Mouse (Mus musculus) midbrain, embryonic 14.5 days (tissue): ENCODE data around the gene Rprd1b. TPM values are rescaled to one million over a fixed set of nuclear protein-coding genes. Genes with fewer than 3 reads are reported as not detected.

Experiments
- ATAC-seq: fragments of 200-750 bp; cut with Nextera tagmentation; 2 replicates; pipeline ENCODE4 v1.8.0; 2017; ENCODE audit warnings: moderate number of reproducible peaks, moderate library complexity; ENCODE audit not compliant: low FRiP score, low TSS enrichment
- DNase-seq: peaks from one replicate; pipeline ENCODE4 v3.0.0-alpha.2; 2015
- H3K27ac ChIP-seq: fragments of 300-500 bp; sonication (generic); replicated peaks from 2 replicates; pipeline ENCODE4 v1.5.1; 2014; ENCODE audit warnings: mild to moderate bottlenecking, low read depth, low read length, moderate library complexity
- H3K27me3 ChIP-seq: fragments of 300-500 bp; sonication (generic); 2 replicates; pipeline ENCODE4 v1.6.1; 2014; ENCODE audit warnings: low read length, control low read depth, mixed read lengths; ENCODE audit not compliant: control insufficient read depth, insufficient read depth
- H3K36me3 ChIP-seq: fragments of 300-500 bp; sonication (generic); 2 replicates; pipeline ENCODE4 v1.6.1; 2014; ENCODE audit warnings: low read length, control low read depth; ENCODE audit not compliant: control insufficient read depth, insufficient read depth
- H3K4me1 ChIP-seq: fragments of 300-500 bp; sonication (generic); 2 replicates; pipeline ENCODE4 v1.6.1; 2014; ENCODE audit warnings: mild to moderate bottlenecking, antibody characterized with exemption, low read length, control low read depth; ENCODE audit not compliant: control insufficient read depth, insufficient read depth
- H3K4me2 ChIP-seq: fragments of 300-500 bp; sonication (generic); 2 replicates; pipeline ENCODE4 v1.6.1; 2014; ENCODE audit warnings: mild to moderate bottlenecking, low read length, moderate library complexity
- H3K4me3 ChIP-seq: fragments of 300-500 bp; sonication (generic); replicated peaks from 2 replicates; pipeline ENCODE4 v1.5.1; 2014; ENCODE audit warnings: low read depth, low read length
- H3K9ac ChIP-seq: fragments of 300-500 bp; sonication (generic); replicated peaks from 2 replicates; pipeline ENCODE4 v1.6.1; 2014; ENCODE audit warnings: mild to moderate bottlenecking, low read length, moderate library complexity
- H3K9me3 ChIP-seq: fragments of 300-500 bp; sonication (generic); 2 replicates; pipeline ENCODE4 v1.6.1; 2016; ENCODE audit warnings: low read length, control low read depth, mixed read lengths; ENCODE audit not compliant: control insufficient read depth
- WGBS: fragments of 180-500 bp; shearing (Covaris S2); extraction: QIAGEN DNeasy Blood & Tissue Kit; methylation state at CpG from one replicate; pipeline ENCODE4 v1.1.7; 2014; 5-methylcytosine and 5-hydroxymethylcytosine counted together
- polyA plus RNA-seq: library from polyadenylated mRNA; unstranded; fragments of >200 nt; fragmentation: Nextera tagmentation; extraction: Ambion mirVana; gene quantifications from 2 replicates; pipeline ENCODE4 v1.2.1, GENCODE M21; 2014

Gene Rprd1b
- polyA plus RNA-seq, 1 experiment from 2014 or later: 40.2 TPM

- no peaks in the 10 kb centered on the region for H3K4me1 ChIP-seq
- H3K9me3 ChIP-seq: no peaks in the 10 kb centered on the region
- no peaks in the 10 kb centered on the region for H3K27me3 ChIP-seq
- H3K4me2 ChIP-seq: no peak overlapping the region
- DNase-seq: no peak
- H3K9ac ChIP-seq: no peak overlapping the region
- 90% methylated on average over 7 of the region's 7 CpGs for WGBS
- H3K27ac ChIP-seq: no peak overlapping the region
- H3K36me3 ChIP-seq: no peaks in the 10 kb centered on the region
- no peak overlapping the region for H3K4me3 ChIP-seq
- no peak for ATAC-seq
These were observed 99.6 kb downstream of the Rprd1b start for GRCm38 (mm10) chr2:158127872-158128271.

- DNase-seq: no peak
- no peak for ATAC-seq
- no peaks in the 10 kb centered on the region for H3K36me3 ChIP-seq
- H3K9me3 ChIP-seq: no peaks in the 10 kb centered on the region
- H3K9ac ChIP-seq: no peak overlapping the region
- no peaks in the 10 kb centered on the region for H3K27me3 ChIP-seq
- H3K4me2 ChIP-seq: no peak overlapping the region
- H3K4me3 ChIP-seq: no peak overlapping the region
- H3K27ac ChIP-seq: no peak overlapping the region
- H3K4me1 ChIP-seq: no peaks in the 10 kb centered on the region
- 88% methylated on average over 8 of the region's 8 CpGs for WGBS
These were observed 100.3 kb downstream of the Rprd1b start for GRCm38 (mm10) chr2:158128461-158129130.

GRCm38 (mm10) chr2:158129291-158130002 lies 101.2 kb downstream of the Rprd1b start:
- Histone ChIP-seq H3K9me3 (no peaks in the 10 kb centered on the region), H3K4me3 (no peak overlapping the region), H3K4me2 (no peak overlapping the region), H3K9ac (no peak overlapping the region), H3K27ac (no peak overlapping the region), H3K27me3 (no peaks in the 10 kb centered on the region), H3K4me1 (no peaks in the 10 kb centered on the region), H3K36me3 (no peaks in the 10 kb centered on the region)
- 90% methylated on average over 16 of the region's 16 CpGs for WGBS
- ATAC-seq: no peak
- no peak for DNase-seq

- H3K4me2 ChIP-seq: no peak overlapping the region
- H3K27ac ChIP-seq: no peak overlapping the region
- no peaks in the 10 kb centered on the region for H3K4me1 ChIP-seq
- no peaks in the 10 kb centered on the region for H3K27me3 ChIP-seq
- no peak for ATAC-seq
- no peak overlapping the region for H3K4me3 ChIP-seq
- DNase-seq: peak; percentile 62
- H3K9ac ChIP-seq: no peak overlapping the region
- WGBS: 51% methylated on average over 5 of the region's 5 CpGs
- no peaks in the 10 kb centered on the region for H3K36me3 ChIP-seq
- H3K9me3 ChIP-seq: no peaks in the 10 kb centered on the region
These were observed 102.2 kb downstream of the Rprd1b start for GRCm38 (mm10) chr2:158130391-158130986.

- no peak overlapping the region for H3K4me2 ChIP-seq
These were observed 103.0 kb downstream of the Rprd1b start for GRCm38 (mm10) chr2:158131197-158131835.

GRCm38 (mm10) chr2:158132320-158132719 lies 104.0 kb downstream of the Rprd1b start:
- ATAC-seq (no peak), DNase-seq (no peak)
- Histone ChIP-seq H3K4me1 (no peaks in the 10 kb centered on the region), H3K4me3 (no peak overlapping the region), H3K9me3 (no peaks in the 10 kb centered on the region), H3K27me3 (no peaks in the 10 kb centered on the region), H3K4me2 (no peak overlapping the region), H3K36me3 (no peaks in the 10 kb centered on the region), H3K27ac (no peak overlapping the region), H3K9ac (no peak overlapping the region)
- 88% methylated on average over 10 of the region's 10 CpGs for WGBS

More at GRCm38 (mm10) chr2:158131197-158131835, 103.0 kb downstream of the Rprd1b start:
- DNase-seq: no peak
- no peak overlapping the region for H3K9ac ChIP-seq
- H3K9me3 ChIP-seq: no peaks in the 10 kb centered on the region
- H3K4me1 ChIP-seq: no peaks in the 10 kb centered on the region
- no peak overlapping the region for H3K4me3 ChIP-seq
- WGBS: 95% methylated on average over 13 of the region's 13 CpGs
- H3K27ac ChIP-seq: no peak overlapping the region
- no peaks in the 10 kb centered on the region for H3K36me3 ChIP-seq
- no peak for ATAC-seq
- H3K27me3 ChIP-seq: no peaks in the 10 kb centered on the region

GRCm38 (mm10) chr2:158133050-158133449 lies 104.8 kb downstream of the Rprd1b start:
- Histone ChIP-seq H3K4me3 (no peak overlapping the region), H3K36me3 (no peaks in the 10 kb centered on the region), H3K4me1 (no peaks in the 10 kb centered on the region), H3K27ac (no peak overlapping the region), H3K9ac (no peak overlapping the region), H3K27me3 (no peaks in the 10 kb centered on the region), H3K4me2 (no peak overlapping the region), H3K9me3 (no peaks in the 10 kb centered on the region)
- ATAC-seq: no peak
- WGBS: 78% methylated on average over 6 of the region's 6 CpGs
- DNase-seq: no peak

GRCm38 (mm10) chr2:158136205-158136604 lies 107.9 kb downstream of the Rprd1b start:
- no peaks in the 10 kb centered on the region for H3K27me3 ChIP-seq
- 69% methylated on average over 7 of the region's 7 CpGs for WGBS
- H3K4me3 ChIP-seq: no peak overlapping the region
- H3K4me1 ChIP-seq: no peaks in the 10 kb centered on the region; the same call in 1 of the 2 replicates
- H3K36me3 ChIP-seq: no peaks in the 10 kb centered on the region
- no peaks in the 10 kb centered on the region for H3K9me3 ChIP-seq
- H3K4me2 ChIP-seq: no peak overlapping the region
- H3K27ac ChIP-seq: no peak overlapping the region
- DNase-seq (no peak), ATAC-seq (no peak)
- no peak overlapping the region for H3K9ac ChIP-seq
